Mouse (Mus musculus) MEL (cell line): ENCODE measurements around the gene Slfn2.

ENCODE experiments used
- CHD1 ChIP-seq: IDR thresholded peaks from 2 replicates; pipeline ENCODE4 v1.6.1; 2012; ENCODE audit warnings: low read depth, mild to moderate bottlenecking, inconsistent platforms, low read length, improper control_type of control experiment
- CHD2 ChIP-seq: IDR thresholded peaks from 2 replicates; pipeline ENCODE4 v1.6.1; 2011; ENCODE audit warnings: low read length, improper control_type of control experiment
- CTCF ChIP-seq, 3 experiments: IDR thresholded peaks in 2 of 3; conservative IDR thresholded peaks in 1 of 3; 2 replicates each; pipeline ENCODE4 v1.5.1; 2011 to 2012; ENCODE audit warnings: low read length in 3 of 3, low read depth in 2 of 3, mild to moderate bottlenecking in 2 of 3, improper control_type of control experiment in 1 of 3, inconsistent platforms in 1 of 3, mixed read lengths in 1 of 3, moderate library complexity in 1 of 3; ENCODE audit not compliant: control insufficient read depth in 1 of 3, insufficient read depth in 1 of 3, poor library complexity in 1 of 3, severe bottlenecking in 1 of 3
- E2F4 ChIP-seq: IDR thresholded peaks from 2 replicates; pipeline ENCODE4 v1.6.1; 2011; ENCODE audit warnings: low read depth, low read length, improper control_type of control experiment, borderline replicate concordance
- JUND ChIP-seq: IDR thresholded peaks from 2 replicates; pipeline ENCODE4 v1.6.1; 2011; ENCODE audit warnings: low read depth, mild to moderate bottlenecking, improper control_type of control experiment, low read length
- SIN3A ChIP-seq: IDR thresholded peaks from 2 replicates; pipeline ENCODE4 v1.6.1; 2012; ENCODE audit warnings: low read length, improper control_type of control experiment, inconsistent platforms

DNA sequence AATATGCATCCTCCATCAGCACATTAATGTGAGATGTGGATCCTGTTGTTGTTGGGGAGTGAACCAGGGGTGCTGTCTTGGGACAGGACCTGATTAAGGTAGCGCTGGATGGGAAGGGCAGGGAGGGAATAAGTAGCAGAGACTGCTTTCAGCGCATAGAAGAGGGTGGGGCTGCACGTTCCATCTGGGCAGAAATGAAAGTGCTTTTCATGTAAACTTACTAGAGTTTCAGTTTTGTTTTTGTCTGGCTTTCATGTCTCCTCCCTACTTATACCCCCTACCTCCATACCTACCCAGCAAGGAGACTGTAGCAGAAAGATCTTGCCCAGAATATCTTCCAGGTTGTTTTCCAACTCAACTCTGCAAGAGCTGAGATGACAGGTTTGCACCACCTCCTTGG is 53.1 kb downstream of the Slfn2 start:
- TF ChIP-seq CTCF (IDR thresholded peaks at IDR 0.05 in 2 of 3, conservative IDR thresholded peaks at IDR 0.05 in 1 of 3; ENCODE audit: control insufficient read depth in 1 of 3, insufficient read depth in 1 of 3, low read depth in 2 of 3, low read length in 3 of 3, poor library complexity in 1 of 3, severe bottlenecking in 1 of 3) (no peak), SIN3A (no peak), E2F4 (no peak), CHD1 (no peak), JUND (no peak), CHD2 (no peak)
